26 mouse cellular contexts compared by ENCODE assay signal in the genomic region with DNA sequence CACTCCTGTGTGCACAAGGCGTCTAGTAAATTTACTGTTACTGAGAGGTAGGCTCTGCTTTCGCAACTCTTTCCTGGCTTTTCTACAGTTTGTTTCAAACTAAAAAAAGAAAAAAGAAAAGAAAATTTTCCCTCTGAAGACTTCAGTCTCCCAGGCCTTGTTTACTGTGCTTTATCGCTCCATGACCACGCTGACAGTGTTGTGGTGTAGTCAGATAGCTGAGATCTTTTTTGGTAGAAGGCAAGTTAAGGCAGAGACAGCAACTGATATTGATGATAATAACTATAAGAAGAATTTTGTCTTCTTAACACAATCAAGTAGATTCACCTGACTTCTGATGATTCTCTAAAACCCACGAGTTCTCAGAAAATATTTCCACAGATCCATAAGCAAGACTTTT. TPM values are rescaled to one million over a fixed set of nuclear protein-coding genes. Genes with fewer than 3 reads are reported as not detected.
DNase-seq lines count a peak whose midpoint lies in the region; ATAC-seq lines count a peak whose summit lies in the region.
"Had no signal": no experiment of that assay in that cellular context is flagged by ENCODE, and none has a peak within 500 bp of the region (broad histone marks: within the 10 kb centered on the region; RNA-seq: fewer than 3 reads in every experiment).

No protein-coding gene starts in this region.

- H3K27ac ChIP-seq in heart, embryonic 12.5 days (ENCODE audit: poor library complexity, severe bottlenecking): peak overlapping the region; percentile 25; the same call in 1 of the 2 replicates
- H3K27ac ChIP-seq in liver, embryonic 13.5 days: peak overlapping the region; percentile 86
- H3K27ac ChIP-seq in hindbrain, embryonic 13.5 days: no peak overlapping the region
- H3K27ac ChIP-seq: embryonic facial prominence, embryonic 12.5 days; forebrain, embryonic 15.5 days; heart, adult 2 months; hindbrain, embryonic 14.5 days; kidney, postnatal 0 days; left cerebral cortex, adult 2 months; limb, embryonic 15.5 days; macrophage; midbrain, embryonic 12.5 days; neural tube, embryonic 15.5 days had no signal

- peaks cover 24% of the 10 kb centered on the region; the same call in 1 of the 2 replicates for H3K36me3 ChIP-seq in heart, embryonic 12.5 days
- H3K36me3 ChIP-seq in liver, embryonic 13.5 days: peaks cover 29% of the 10 kb centered on the region
- peaks cover 6% of the 10 kb centered on the region for H3K36me3 ChIP-seq in hindbrain, embryonic 13.5 days

- no peak overlapping the region for H3K4me2 ChIP-seq in heart, embryonic 12.5 days
- H3K4me2 ChIP-seq in liver, embryonic 13.5 days: peak overlapping the region; percentile 42
- H3K4me2 ChIP-seq in hindbrain, embryonic 13.5 days: no peak overlapping the region
- H3K4me2 ChIP-seq: embryonic facial prominence, embryonic 12.5 days; forebrain, embryonic 15.5 days; hindbrain, embryonic 14.5 days; limb, embryonic 15.5 days; midbrain, embryonic 12.5 days; neural tube, embryonic 15.5 days had no signal

- H3K4me1 ChIP-seq in heart, embryonic 12.5 days (replicated peaks): peaks cover 17% of the 10 kb centered on the region
- H3K4me1 ChIP-seq in liver, embryonic 13.5 days (replicated peaks): peaks cover 40% of the 10 kb centered on the region
- no peaks in the 10 kb centered on the region for H3K4me1 ChIP-seq in hindbrain, embryonic 13.5 days (replicated peaks)
- H3K4me1 ChIP-seq: embryonic facial prominence, embryonic 12.5 days; limb, embryonic 15.5 days; neural tube, embryonic 15.5 days had no signal

- H3K4me3 ChIP-seq in heart, embryonic 12.5 days: no peak overlapping the region
- 0 out of 2 replicates have a peak overlapping the region, but pooled peaks have one; percentile 10 for H3K4me3 ChIP-seq in liver, embryonic 13.5 days (replicated peaks)
- H3K4me3 ChIP-seq in hindbrain, embryonic 13.5 days: no peak overlapping the region
- H3K4me3 ChIP-seq: embryonic facial prominence, embryonic 12.5 days; forebrain, embryonic 15.5 days; heart, adult 2 months; left cerebral cortex, adult 2 months; limb, embryonic 15.5 days; midbrain, embryonic 12.5 days; neural tube, embryonic 15.5 days had no signal

- no peaks in the 10 kb centered on the region for H3K27me3 ChIP-seq in heart, embryonic 12.5 days (replicated peaks)
- no peaks in the 10 kb centered on the region for H3K27me3 ChIP-seq in liver, embryonic 13.5 days
- no peaks in the 10 kb centered on the region for H3K27me3 ChIP-seq in hindbrain, embryonic 13.5 days
- H3K27me3 ChIP-seq: embryonic facial prominence, embryonic 12.5 days; forebrain, embryonic 15.5 days; limb, embryonic 15.5 days; midbrain, embryonic 12.5 days; neural tube, embryonic 15.5 days had no signal

- no peaks in the 10 kb centered on the region for H3K9me3 ChIP-seq in heart, embryonic 12.5 days (replicated peaks)
- H3K9me3 ChIP-seq in liver, embryonic 13.5 days (replicated peaks): no peaks in the 10 kb centered on the region
- no peaks in the 10 kb centered on the region for H3K9me3 ChIP-seq in hindbrain, embryonic 13.5 days
- H3K9me3 ChIP-seq: embryonic facial prominence, embryonic 12.5 days; forebrain, embryonic 15.5 days; limb, embryonic 15.5 days; midbrain, embryonic 12.5 days; neural tube, embryonic 15.5 days had no signal

- WGBS in heart, embryonic 12.5 days: 82% methylated on average over 5 of the region's 5 CpGs
- WGBS in liver, embryonic 13.5 days (ENCODE audit: insufficient replicate concordance): 52% methylated on average over 5 of the region's 5 CpGs
- 96% methylated on average over 5 of the region's 5 CpGs for WGBS in hindbrain, embryonic 13.5 days

- H3K9ac ChIP-seq in heart, embryonic 12.5 days: no peak overlapping the region
- H3K9ac ChIP-seq in liver, embryonic 13.5 days: peak overlapping the region; percentile 55
- no peak overlapping the region for H3K9ac ChIP-seq in hindbrain, embryonic 13.5 days
- H3K9ac ChIP-seq: embryonic facial prominence, embryonic 12.5 days; forebrain, embryonic 15.5 days; hindbrain, embryonic 14.5 days; limb, embryonic 15.5 days; midbrain, embryonic 12.5 days; neural tube, embryonic 15.5 days had no signal

- peak; percentile 77 for ATAC-seq in heart, embryonic 12.5 days (ENCODE audit: insufficient number of reproducible peaks, low FRiP score)
- peak; percentile 72 for ATAC-seq in erythroblast, adult 5-6 weeks (replicated peaks; ENCODE audit: low FRiP score, poor library complexity, severe bottlenecking)
- ATAC-seq in liver, embryonic 13.5 days (ENCODE audit: low read depth): peak; percentile 81
- no peak for ATAC-seq in hindbrain, embryonic 13.5 days (ENCODE audit: low FRiP score)
- ATAC-seq: CD4-positive, CD25-positive, alpha-beta regulatory T cell, adult 4 months; forebrain, embryonic 15.5 days; inflammation-experienced regulatory T-cells, adult 6 months had no signal

- no peak for DNase-seq in heart, adult 18-20 months
- DNase-seq in liver, embryonic 13.5 days: peak; percentile 38
- DNase-seq in kidney, adult 9 months: no peak
- DNase-seq in lung, postnatal 4 days: no peak
- DNase-seq: adrenal gland, postnatal 25 days; cerebellum, adult 18-20 months; cerebellum, postnatal 14 days; gastrocnemius, postnatal 10 days; heart, adult 2 months; kidney, adult 18-20 months; thymus, adult 2 months; thymus, postnatal 4 days had no signal

RNA-seq across cellular contexts. Expression of a gene that starts 28.9 kb away (rescaled TPM):
- polyA plus RNA-seq in heart, embryonic 12.5 days (2016; fragmentation: Nextera tagmentation; extraction: Ambion mirVana): 0.18 and 0.27 TPM in 2 replicates
- total RNA-seq in heart, adult 18-20 months (2021): under 1 TPM; 0.67 to 0.92 TPM
- total RNA-seq in erythroblast, adult 5-6 weeks (2015; ENCODE audit: low replicate concordance): not detected in 2 replicates
- not detected in 2 replicates for total RNA-seq in erythroblast, adult 5-6 weeks (2017; ENCODE audit: low replicate concordance)
- polyA plus RNA-seq in liver, embryonic 13.5 days (2015; fragmentation: Nextera tagmentation; extraction: Ambion mirVana): 0.06 and 0.18 TPM in 2 replicates
- polyA plus RNA-seq in hindbrain, embryonic 13.5 days (2015; fragmentation: Nextera tagmentation; extraction: Ambion mirVana): 0.05 and 0.13 TPM in 2 replicates
- polyA plus RNA-seq: macrophage had no signal
